Comparison of ENCODE assay signal across 15 mouse cellular contexts in genomic region chr19:3562752-3563151, GRCm38 (mm10). TPM values are rescaled to one million over a fixed set of nuclear protein-coding genes. Genes with fewer than 3 reads are reported as not detected.
A peak's percentile ranks its signal among the peaks of the same experiment; 100 is the strongest.
DNase-seq lines count a peak whose midpoint lies in the region; ATAC-seq lines count a peak whose summit lies in the region.
"Had no signal": no experiment of that assay in that cellular context is flagged by ENCODE, and none has a peak within 500 bp of the region (broad histone marks: within the 10 kb centered on the region; RNA-seq: fewer than 3 reads in every experiment).

No protein-coding gene starts in this region.

- no peak overlapping the region for H3K9ac ChIP-seq in heart, embryonic 11.5 days (ENCODE audit: low read depth, low read length)
- H3K9ac ChIP-seq: heart, embryonic 13.5 days; hindbrain, embryonic 15.5 days; limb, embryonic 15.5 days had no signal

- peak; percentile 95 for DNase-seq in heart, adult 11 months
- peak; percentile 51 for DNase-seq in 416B (ENCODE audit: low read depth)
- DNase-seq in lung, postnatal 14 days, result peak; percentile 16
- no peak for DNase-seq in left cerebral cortex, adult 11 months (ENCODE audit: low spot score)
- no peak for DNase-seq in kidney, postnatal 10 days
- no peak for DNase-seq in yolk sac, embryonic 10.5 days (ENCODE audit: low spot score)
- DNase-seq: adrenal gland, postnatal 25 days; cerebellum, adult 9-10 months had no signal

- H3K4me2 ChIP-seq in heart, embryonic 11.5 days, result no peak overlapping the region
- H3K4me2 ChIP-seq: heart, embryonic 13.5 days; hindbrain, embryonic 15.5 days; limb, embryonic 15.5 days had no signal

- H3K27me3 ChIP-seq in heart, embryonic 11.5 days (ENCODE audit: control insufficient read depth, insufficient read depth, low read length), result no peaks in the 10 kb centered on the region
- H3K27me3 ChIP-seq: heart, embryonic 13.5 days; hindbrain, embryonic 15.5 days; limb, embryonic 15.5 days had no signal

- no peak for ATAC-seq in heart, embryonic 11.5 days (replicated peaks; ENCODE audit: insufficient number of reproducible peaks, low FRiP score, low TSS enrichment)
- ATAC-seq in common myeloid progenitor, adult 5-6 weeks (replicated peaks; ENCODE audit: low read depth, poor library complexity, severe bottlenecking), result peak; percentile 47; the same call in 1 of the 2 replicates
- ATAC-seq: midbrain, embryonic 16.5 days had no signal

- H3K36me3 ChIP-seq in heart, embryonic 11.5 days (ENCODE audit: control insufficient read depth, insufficient read depth, low read length), result no peaks in the 10 kb centered on the region; the same call in 1 of the 2 replicates
- H3K36me3 ChIP-seq: hindbrain, embryonic 15.5 days; limb, embryonic 15.5 days had no signal

- peaks cover 20% of the 10 kb centered on the region for H3K4me1 ChIP-seq in heart, embryonic 11.5 days (ENCODE audit: control insufficient read depth, insufficient read depth, low read length)

- WGBS in heart, embryonic 11.5 days (ENCODE audit: insufficient replicate concordance), result 93% methylated on average over 6 of the region's 6 CpGs

- no peak overlapping the region for H3K27ac ChIP-seq in heart, embryonic 11.5 days (ENCODE audit: low read depth, low read length)
- H3K27ac ChIP-seq: heart, embryonic 13.5 days; hindbrain, embryonic 15.5 days; limb, embryonic 15.5 days; stomach, postnatal 0 days had no signal

- H3K9me3 ChIP-seq in heart, embryonic 11.5 days (replicated peaks; ENCODE audit: control insufficient read depth, low read length), result no peaks in the 10 kb centered on the region
- H3K9me3 ChIP-seq: heart, embryonic 13.5 days; hindbrain, embryonic 15.5 days; limb, embryonic 15.5 days had no signal

- H3K4me3 ChIP-seq in heart, embryonic 11.5 days (ENCODE audit: low read depth, low read length), result no peak overlapping the region
- H3K4me3 ChIP-seq: heart, embryonic 13.5 days; hindbrain, embryonic 15.5 days; limb, embryonic 15.5 days had no signal

RNA-seq across cellular contexts. Expression of gene Ppp6r3, which starts 12.8 kb away (rescaled TPM):
- polyA plus RNA-seq in heart, embryonic 11.5 days (2014; fragmentation: Nextera tagmentation; extraction: Ambion mirVana), result 57.9 and 63.6 TPM in 2 replicates
- 92.6 and 111 TPM in 2 replicates for total RNA-seq in common myeloid progenitor, adult 5-6 weeks (2017)

Comparison
In these comparisons a context has a peak if more than half of its experiments do, and no peak if none do; other contexts are left out.
1. DNase-seq: peak in heart, adult 11 months (single experiment), 416B (single experiment) and lung, postnatal 14 days (single experiment); none in left cerebral cortex, adult 11 months (single experiment), kidney, postnatal 10 days (single experiment) and yolk sac, embryonic 10.5 days (single experiment).